Mouse (Mus musculus): ENCODE measurements around the gene Iqschfp. TPM values are rescaled to one million over a fixed set of nuclear protein-coding genes. Genes with fewer than 3 reads are reported as not detected.

Gene Iqschfp
- polyA plus RNA-seq, 1 experiment, result not detected

DNA sequence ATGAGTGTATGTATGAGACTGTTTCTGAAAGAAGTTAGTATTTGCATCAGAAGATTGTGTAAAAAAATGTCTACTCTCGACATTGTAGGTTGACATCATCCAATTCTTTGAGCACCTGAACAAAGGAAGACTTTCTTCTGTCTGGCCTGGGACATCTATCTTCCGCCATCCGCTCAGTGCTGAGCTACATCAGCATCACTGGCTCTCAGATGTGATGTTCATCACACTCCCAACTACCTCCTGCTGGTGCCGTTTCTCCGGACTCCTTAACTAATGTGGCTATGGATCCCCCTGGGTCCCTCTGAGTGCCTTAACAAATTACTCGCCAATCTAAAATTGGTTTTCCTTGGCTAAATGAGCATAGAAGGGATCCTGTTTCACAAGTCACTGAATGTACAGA lies 772.3 kb downstream of the Iqschfp start:
- no peak overlapping the region for H3ac ChIP-seq (ENCODE audit: control insufficient read depth, insufficient read length, low read depth)
- no peak for TF ChIP-seq CEBPB (IDR thresholded peaks at IDR 0.05; ENCODE audit: low read depth)
- TF ChIP-seq FOSL1 (IDR thresholded peaks at IDR 0.05; ENCODE audit: insufficient read depth, low read length, poor library complexity, severe bottlenecking), result no peak
- no peak for TF ChIP-seq MYOD1 (IDR thresholded peaks at IDR 0.05; ENCODE audit: control insufficient read depth, insufficient read length, low read depth)
- TF ChIP-seq MAX (IDR thresholded peaks at IDR 0.05), result no peak
- TF ChIP-seq USF1 (IDR thresholded peaks at IDR 0.05; ENCODE audit: low read depth), result no peak
- TF ChIP-seq CTCF (IDR thresholded peaks at IDR 0.05; ENCODE audit: control insufficient read depth, insufficient read depth, insufficient read length), result no peak
- no peak for TF ChIP-seq MYOG (IDR thresholded peaks at IDR 0.05; ENCODE audit: control insufficient read depth, extremely low read depth, insufficient read length)
- H3K79me3 ChIP-seq (ENCODE audit: low read depth), result no peaks in the 10 kb centered on the region
- H3K27me3 ChIP-seq (ENCODE audit: control insufficient read depth, insufficient read depth, insufficient read length), result no peaks in the 10 kb centered on the region
- H3K4me3 ChIP-seq (ENCODE audit: insufficient read depth, poor library complexity, severe bottlenecking), result no peak overlapping the region
- no peaks in the 10 kb centered on the region for H3K79me2 ChIP-seq (ENCODE audit: control insufficient read depth, insufficient read depth)
- no peaks in the 10 kb centered on the region for H3K36me3 ChIP-seq (ENCODE audit: control insufficient read depth, insufficient read depth)

DNA sequence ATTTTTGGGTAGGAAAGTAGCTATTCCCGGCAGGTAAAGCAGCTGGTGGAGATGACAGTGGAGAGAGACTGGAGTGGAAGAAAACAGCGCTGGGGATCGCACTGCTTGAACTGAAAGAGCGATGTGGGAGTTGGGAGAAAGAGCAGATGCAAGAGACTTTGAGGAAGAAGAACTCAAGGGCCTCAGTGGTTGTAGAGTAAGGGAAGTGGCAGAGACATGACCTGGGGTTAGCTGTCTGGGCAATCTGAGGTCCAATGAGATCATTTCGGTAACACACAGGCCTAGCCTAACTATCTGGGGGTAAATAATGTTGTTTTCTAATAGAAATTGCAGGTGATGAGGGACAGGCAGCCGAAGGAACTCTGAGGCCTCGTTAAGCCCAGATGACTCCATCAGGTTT lies 774.3 kb downstream of the Iqschfp start:
- no peak overlapping the region for H3ac ChIP-seq (ENCODE audit: control insufficient read depth, insufficient read length, low read depth)
- no peaks in the 10 kb centered on the region for H3K79me3 ChIP-seq (ENCODE audit: low read depth)
- H3K79me2 ChIP-seq (ENCODE audit: control insufficient read depth, insufficient read depth), result no peaks in the 10 kb centered on the region
- TF ChIP-seq MAX (IDR thresholded peaks at IDR 0.05) (no peak), FOSL1 (IDR thresholded peaks at IDR 0.05; ENCODE audit: insufficient read depth, low read length, poor library complexity, severe bottlenecking) (no peak), MYOG (IDR thresholded peaks at IDR 0.05; ENCODE audit: control insufficient read depth, extremely low read depth, insufficient read length) (no peak), CTCF (IDR thresholded peaks at IDR 0.05; ENCODE audit: control insufficient read depth, insufficient read depth, insufficient read length) (no peak)
- H3K4me3 ChIP-seq (ENCODE audit: insufficient read depth, poor library complexity, severe bottlenecking), result no peak overlapping the region
- H3K36me3 ChIP-seq (ENCODE audit: control insufficient read depth, insufficient read depth), result no peaks in the 10 kb centered on the region
- no peaks in the 10 kb centered on the region for H3K27me3 ChIP-seq (ENCODE audit: control insufficient read depth, insufficient read depth, insufficient read length)

DNA sequence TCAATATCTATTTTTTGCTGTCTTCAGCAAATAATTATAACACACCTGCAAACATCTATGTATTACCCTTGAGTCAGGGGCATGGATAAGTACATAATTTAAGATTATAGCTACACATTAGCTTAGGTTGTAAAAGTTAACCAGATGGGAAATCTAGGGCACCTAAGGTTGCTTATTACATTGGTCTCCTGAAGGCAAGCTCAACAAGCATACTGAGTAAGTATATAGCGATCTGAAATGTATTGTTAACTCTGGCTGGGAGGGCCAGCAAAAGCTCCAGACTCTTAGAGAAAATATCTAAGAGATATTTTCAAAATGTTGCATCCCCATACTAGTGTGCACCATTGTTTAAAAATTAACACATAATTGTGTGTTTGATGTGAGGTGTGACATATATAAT lies 775.8 kb downstream of the Iqschfp start:
- Histone ChIP-seq H3K27me3 (ENCODE audit: control insufficient read depth, insufficient read depth, insufficient read length) (no peaks in the 10 kb centered on the region), H3K36me3 (ENCODE audit: control insufficient read depth, insufficient read depth) (no peaks in the 10 kb centered on the region), H3K4me3 (ENCODE audit: insufficient read depth, poor library complexity, severe bottlenecking) (no peak overlapping the region), H3ac (ENCODE audit: control insufficient read depth, insufficient read length, low read depth) (no peak overlapping the region), H3K79me2 (ENCODE audit: control insufficient read depth, insufficient read depth) (no peaks in the 10 kb centered on the region), H3K79me3 (ENCODE audit: low read depth) (no peaks in the 10 kb centered on the region)
- TF ChIP-seq USF1 (IDR thresholded peaks at IDR 0.05; ENCODE audit: low read depth) (no peak), MYOG (IDR thresholded peaks at IDR 0.05; ENCODE audit: control insufficient read depth, extremely low read depth, insufficient read length) (no peak), MAX (IDR thresholded peaks at IDR 0.05) (no peak), FOSL1 (IDR thresholded peaks at IDR 0.05; ENCODE audit: insufficient read depth, low read length, poor library complexity, severe bottlenecking) (no peak), MYOD1 (IDR thresholded peaks at IDR 0.05; ENCODE audit: control insufficient read depth, insufficient read length, low read depth) (no peak), CEBPB (IDR thresholded peaks at IDR 0.05; ENCODE audit: low read depth) (no peak), CTCF (IDR thresholded peaks at IDR 0.05; ENCODE audit: control insufficient read depth, insufficient read depth, insufficient read length) (no peak)

DNA sequence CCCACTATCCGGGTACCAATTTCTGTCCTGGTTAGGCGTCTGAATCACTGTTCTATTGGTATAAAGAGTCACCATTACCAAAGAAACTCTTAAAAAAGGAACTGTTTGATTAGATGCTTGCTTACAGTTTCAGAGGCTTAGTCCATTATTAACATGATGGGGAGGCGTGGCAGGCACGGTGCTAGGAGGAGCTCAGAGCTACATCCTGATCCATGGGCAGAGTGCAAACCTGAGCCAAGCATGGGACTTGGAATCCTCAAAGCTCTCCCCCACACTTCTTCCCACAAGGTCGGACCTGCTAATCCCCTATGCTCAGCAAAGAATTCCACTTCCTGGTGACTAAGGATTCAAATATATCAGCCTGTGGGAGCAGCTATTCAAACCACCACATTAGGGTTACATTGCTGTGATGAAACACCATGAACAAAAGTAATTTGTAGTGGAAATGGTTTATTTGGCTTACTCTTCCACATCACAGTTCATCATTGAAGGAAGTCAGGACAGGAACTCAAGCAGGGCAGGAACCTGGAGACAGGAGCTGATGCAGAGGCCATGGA lies 777.5 kb downstream of the Iqschfp start:
- no peaks in the 10 kb centered on the region for H3K79me2 ChIP-seq (ENCODE audit: control insufficient read depth, insufficient read depth)
- TF ChIP-seq MYOD1 (IDR thresholded peaks at IDR 0.05; ENCODE audit: control insufficient read depth, insufficient read length, low read depth) (no peak), CEBPB (IDR thresholded peaks at IDR 0.05; ENCODE audit: low read depth) (no peak), CTCF (IDR thresholded peaks at IDR 0.05; ENCODE audit: control insufficient read depth, insufficient read depth, insufficient read length) (no peak), MYOG (IDR thresholded peaks at IDR 0.05; ENCODE audit: control insufficient read depth, extremely low read depth, insufficient read length) (no peak), USF1 (IDR thresholded peaks at IDR 0.05; ENCODE audit: low read depth) (no peak), FOSL1 (IDR thresholded peaks at IDR 0.05; ENCODE audit: insufficient read depth, low read length, poor library complexity, severe bottlenecking) (no peak), MAX (IDR thresholded peaks at IDR 0.05) (no peak)

GRCm38 (mm10) chr3:68674721-68675120 lies 782.7 kb downstream of the Iqschfp start:
- TF ChIP-seq MYOG (IDR thresholded peaks at IDR 0.05; ENCODE audit: control insufficient read depth, extremely low read depth, insufficient read length), result no peak
- no peak for TF ChIP-seq MAX (IDR thresholded peaks at IDR 0.05)
- no peak for TF ChIP-seq CEBPB (IDR thresholded peaks at IDR 0.05; ENCODE audit: low read depth)
- no peak for TF ChIP-seq USF1 (IDR thresholded peaks at IDR 0.05; ENCODE audit: low read depth)
- TF ChIP-seq MYOD1 (IDR thresholded peaks at IDR 0.05; ENCODE audit: control insufficient read depth, insufficient read length, low read depth), result no peak
- no peak for TF ChIP-seq CTCF (IDR thresholded peaks at IDR 0.05; ENCODE audit: control insufficient read depth, insufficient read depth, insufficient read length)
- TF ChIP-seq FOSL1 (IDR thresholded peaks at IDR 0.05; ENCODE audit: insufficient read depth, low read length, poor library complexity, severe bottlenecking), result no peak
- no peaks in the 10 kb centered on the region for H3K79me3 ChIP-seq (ENCODE audit: low read depth)
- no peak overlapping the region for H3ac ChIP-seq (ENCODE audit: control insufficient read depth, insufficient read length, low read depth)
- no peaks in the 10 kb centered on the region for H3K27me3 ChIP-seq (ENCODE audit: control insufficient read depth, insufficient read depth, insufficient read length)
- H3K36me3 ChIP-seq (ENCODE audit: control insufficient read depth, insufficient read depth), result no peaks in the 10 kb centered on the region
- H3K4me3 ChIP-seq (ENCODE audit: insufficient read depth, poor library complexity, severe bottlenecking), result no peak overlapping the region
- no peaks in the 10 kb centered on the region for H3K79me2 ChIP-seq (ENCODE audit: control insufficient read depth, insufficient read depth)

More for the DNA sequence above, 777.5 kb downstream of the Iqschfp start:
- H3K79me3 ChIP-seq (ENCODE audit: low read depth), result no peaks in the 10 kb centered on the region
- no peak overlapping the region for H3K4me3 ChIP-seq (ENCODE audit: insufficient read depth, poor library complexity, severe bottlenecking)
- no peaks in the 10 kb centered on the region for H3K27me3 ChIP-seq (ENCODE audit: control insufficient read depth, insufficient read depth, insufficient read length)
- H3K36me3 ChIP-seq (ENCODE audit: control insufficient read depth, insufficient read depth), result no peaks in the 10 kb centered on the region
- no peak overlapping the region for H3ac ChIP-seq (ENCODE audit: control insufficient read depth, insufficient read length, low read depth)

Data from C2C12 (cell line).